Mouse (Mus musculus) left cerebral cortex, adult 2 months (tissue): ENCODE measurements at regions not wholly inside any gene's neighbourhood (a gene's known extent, or its start where the extent isn't known, plus 50 kb on each side); places are given as distances from the start of the nearest gene placed in this dataset.
A peak's percentile ranks its signal among the peaks of the same experiment; 100 is the strongest.

Source experiments
- DNase-seq, 2 experiments: peaks; one replicate each; pipeline ENCODE4 v3.0.0; 2021 to 2022; ENCODE audit warnings: low spot score in 2 of 2, mixed read lengths in 1 of 2; ENCODE audit errors: extremely low spot score in 1 of 2
- H3K27ac ChIP-seq: fragments of 200-600 bp; 2 replicates; pipeline ENCODE4 v1.8.1; 2022
- H3K4me3 ChIP-seq: fragments of 200-600 bp; 2 replicates; pipeline ENCODE4 v1.8.1; 2022
- CTCF ChIP-seq: fragments of 200-600 bp; IDR thresholded peaks from 2 replicates; pipeline ENCODE4 v1.8.1; 2022; ENCODE audit warnings: antibody characterized with exemption, mild to moderate bottlenecking, moderate library complexity
- intact Hi-C: fragments of 180-260 bp; cut with DNase I; formaldehyde crosslinking; loops from one replicate; pipeline ENCODE4 v1.15.1; 2025

DNA sequence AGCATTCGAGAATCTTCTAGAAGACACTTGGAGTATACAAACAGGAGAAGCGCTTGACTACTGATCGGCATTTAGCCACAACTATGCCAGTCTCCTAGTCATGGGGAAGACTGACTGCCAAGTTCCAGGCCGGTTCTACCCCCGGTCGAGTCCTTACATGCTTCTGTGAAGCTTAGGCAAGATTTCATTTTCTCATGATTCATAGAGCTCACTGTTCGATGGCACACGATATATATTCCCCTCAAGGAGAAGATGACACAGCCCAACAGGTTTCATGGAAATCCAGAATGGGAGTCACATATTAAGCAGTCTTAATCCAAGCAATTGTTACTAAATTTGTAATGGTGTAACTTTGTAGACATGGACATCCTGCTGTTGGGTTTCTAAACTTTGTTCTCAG, 177.8 kb downstream of the Slc38a4 start:
- Histone ChIP-seq H3K27ac (no peak overlapping the region), H3K4me3 (no peak overlapping the region)
- TF ChIP-seq CTCF: no peak
- no peak for DNase-seq
- intact Hi-C loops: no loop called here

DNA sequence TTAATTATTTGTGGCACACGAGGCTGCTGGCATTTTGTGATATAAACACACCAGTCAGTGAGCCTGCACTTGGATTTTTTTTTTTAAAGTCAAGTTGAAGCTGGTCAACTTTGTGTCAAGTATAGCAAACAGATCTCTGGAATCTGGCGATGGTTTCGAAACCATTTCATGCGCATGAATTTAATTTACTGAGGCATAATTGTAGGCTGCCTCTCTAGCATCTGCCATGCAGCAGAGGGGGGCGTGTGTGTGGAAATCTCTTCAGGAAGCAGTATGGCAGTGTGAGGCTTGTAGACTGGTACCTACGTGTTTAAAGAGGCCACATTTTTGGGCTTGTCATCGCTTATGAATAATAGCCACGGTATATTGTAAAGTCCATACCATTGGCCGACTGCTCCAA, 177.7 kb upstream of the Slc38a2 start:
- Histone ChIP-seq H3K4me3 (no peak overlapping the region), H3K27ac (no peak overlapping the region)
- DNase-seq: no peak
- intact Hi-C loops: no loop called here
- no peak for TF ChIP-seq CTCF

DNA sequence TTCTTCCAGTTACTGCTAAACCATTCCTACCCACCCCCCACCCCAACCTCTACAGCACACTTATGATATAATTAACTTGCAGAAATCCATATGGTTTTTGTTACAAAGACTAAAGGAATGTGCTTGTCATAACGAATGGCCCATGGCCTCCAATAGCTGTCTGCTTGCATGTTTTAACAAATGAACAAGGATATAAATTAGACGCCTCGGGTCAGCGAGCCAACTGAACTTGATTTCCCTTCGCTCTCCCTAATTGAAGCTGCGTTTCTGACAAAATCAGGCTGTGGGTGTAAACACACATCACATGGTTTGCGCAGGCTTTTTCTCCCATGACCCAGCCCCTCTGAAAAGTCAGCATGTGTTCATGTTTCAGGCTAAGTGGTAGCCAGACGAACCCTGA, 174.6 kb upstream of the Slc38a2 start:
- TF ChIP-seq CTCF: no peak
- no peak overlapping the region for H3K27ac ChIP-seq
- no peak overlapping the region for H3K4me3 ChIP-seq
- DNase-seq: no peak
- intact Hi-C loops: no loop called here

- intact Hi-C loops: no loop called here
- DNase-seq: no peak
- H3K4me3 ChIP-seq: no peak overlapping the region
- H3K27ac ChIP-seq: no peak overlapping the region
- TF ChIP-seq CTCF: no peak
Observed at GRCm38 (mm10) chr15:96873562-96873961, 174.0 kb upstream of the Slc38a2 start.

GRCm38 (mm10) chr15:96873126-96873525, 173.6 kb upstream of the Slc38a2 start:
- Histone ChIP-seq H3K27ac (no peak overlapping the region), H3K4me3 (no peak overlapping the region)
- intact Hi-C loops: no loop called here
- no peak for TF ChIP-seq CTCF
- DNase-seq: no peak

DNA sequence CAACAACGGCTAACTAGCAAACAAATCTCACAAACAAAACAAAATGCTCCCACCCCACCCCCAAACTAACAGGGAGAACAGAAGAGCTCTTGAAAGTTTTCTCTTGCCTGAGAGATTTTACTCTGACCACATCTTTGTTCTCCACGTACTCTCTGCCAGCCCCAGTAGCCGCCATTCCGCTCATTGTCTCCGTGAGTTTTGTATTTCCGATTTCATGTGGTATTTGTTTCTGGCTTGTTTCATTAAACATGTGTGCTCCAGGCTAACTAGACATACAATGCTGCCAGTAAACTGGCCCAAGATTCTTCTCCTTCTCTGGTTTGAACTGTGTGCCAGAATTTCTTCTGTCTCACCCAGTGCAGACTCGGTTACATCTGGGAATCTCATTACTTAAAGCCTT, 168.2 kb upstream of the Slc38a2 start:
- no peak for TF ChIP-seq CTCF
- no peak overlapping the region for H3K4me3 ChIP-seq
- H3K27ac ChIP-seq: no peak overlapping the region
- DNase-seq: no peak
- intact Hi-C loops: no loop called here

GRCm38 (mm10) chr15:96865932-96866331, 166.4 kb upstream of the Slc38a2 start:
- Histone ChIP-seq H3K27ac (no peak overlapping the region), H3K4me3 (no peak overlapping the region)
- no peak for TF ChIP-seq CTCF
- DNase-seq: no peak
- intact Hi-C loops: no loop called here

DNA sequence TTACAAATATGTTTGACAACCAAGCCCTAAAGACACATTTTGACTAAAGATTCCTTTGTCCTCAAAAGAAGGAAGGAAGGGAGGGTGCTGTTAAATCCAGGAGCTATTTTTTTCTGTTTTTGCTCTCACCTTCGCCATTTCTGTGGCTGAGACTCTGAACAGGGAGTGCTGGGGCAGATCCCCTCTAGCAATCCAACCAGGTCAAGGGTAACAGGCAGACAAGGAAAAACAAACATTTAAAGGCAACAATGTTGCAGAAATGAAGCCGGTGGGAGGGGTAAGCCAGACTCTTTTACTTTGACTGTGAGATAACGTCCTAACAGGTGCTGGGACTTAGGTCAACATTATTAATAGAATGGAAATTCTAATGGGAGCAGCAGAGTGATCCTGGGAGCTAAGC, 158.2 kb upstream of the Slc38a2 start:
- H3K4me3 ChIP-seq: no peak overlapping the region
- no peak overlapping the region for H3K27ac ChIP-seq
- DNase-seq: no peak
- no peak for TF ChIP-seq CTCF
- intact Hi-C loops: no loop called here

DNA sequence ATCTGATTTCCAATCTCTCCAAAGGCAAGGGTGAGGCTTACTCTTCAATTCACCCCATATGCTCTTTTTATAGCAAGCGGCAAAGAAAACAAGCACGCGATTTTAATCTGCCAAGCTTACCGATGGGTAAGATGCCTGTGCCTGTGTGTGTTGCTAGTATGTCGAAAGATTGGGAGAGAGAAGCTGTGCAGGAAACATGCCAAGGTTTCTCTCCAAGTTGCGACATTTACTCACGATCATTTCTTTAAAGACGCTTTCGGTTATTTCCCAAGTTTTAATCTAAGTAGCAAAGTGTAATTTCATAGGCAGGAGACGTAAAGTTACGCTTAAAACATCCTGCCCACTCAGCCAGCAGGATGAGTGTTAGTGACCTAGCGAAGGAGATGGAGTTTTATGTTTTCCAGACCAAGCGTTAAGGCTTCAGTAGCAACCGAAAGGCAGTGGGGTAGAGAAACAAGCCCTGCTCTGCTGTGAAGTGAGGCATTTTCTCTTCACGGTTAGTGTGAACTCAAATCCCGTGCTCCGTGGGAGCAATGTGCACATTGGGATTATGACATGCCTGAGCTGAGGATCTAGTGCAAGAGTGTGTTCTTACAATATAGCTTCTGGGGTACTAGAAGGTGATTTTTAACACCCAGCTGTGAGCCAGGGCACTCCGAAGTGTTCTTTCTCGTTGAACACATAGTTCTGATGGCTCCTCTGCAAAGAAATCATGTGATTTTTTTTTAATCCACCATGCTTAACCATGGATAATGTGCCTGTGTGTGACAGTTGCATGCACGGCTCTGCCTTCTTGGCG, 152.6 kb upstream of the Slc38a2 start:
- intact Hi-C loops: no loop called here
- Histone ChIP-seq H3K27ac (no peak overlapping the region), H3K4me3 (no peak overlapping the region)
- TF ChIP-seq CTCF: no peak
- no peak for DNase-seq

- TF ChIP-seq CTCF: peak; percentile 39
- intact Hi-C loops: no loop called here
- no peak overlapping the region for H3K27ac ChIP-seq
- H3K4me3 ChIP-seq: no peak overlapping the region
- no peak for DNase-seq
Observed at GRCm38 (mm10) chr15:96848150-96848549, 148.6 kb upstream of the Slc38a2 start.

DNA sequence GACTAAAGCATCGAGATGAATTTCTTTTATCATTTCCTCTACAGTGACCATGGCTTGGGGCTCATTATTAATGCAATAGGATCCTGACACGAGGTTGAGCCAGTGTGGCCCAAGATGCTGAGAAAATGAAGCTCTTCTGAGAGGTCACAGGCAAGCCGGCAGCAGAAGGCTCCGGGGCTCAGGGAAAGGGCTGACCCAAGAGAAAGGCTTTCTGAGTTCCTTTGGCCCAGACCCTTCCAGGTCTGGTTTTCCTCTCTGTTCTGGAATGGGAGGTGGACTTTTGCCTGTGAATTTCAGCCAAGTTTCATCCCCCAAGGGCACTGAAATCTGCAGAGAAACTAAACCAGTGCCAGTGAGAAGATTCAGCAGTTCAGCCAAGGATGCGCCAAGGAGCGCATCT, 145.7 kb upstream of the Slc38a2 start:
- DNase-seq: no peak
- intact Hi-C loops: no loop called here
- Histone ChIP-seq H3K27ac (no peak overlapping the region), H3K4me3 (no peak overlapping the region)
- no peak for TF ChIP-seq CTCF

- intact Hi-C loops: no loop called here
- DNase-seq: no peak
- no peak overlapping the region for H3K27ac ChIP-seq
- no peak overlapping the region for H3K4me3 ChIP-seq
- no peak for TF ChIP-seq CTCF
Observed at GRCm38 (mm10) chr15:96844290-96844689, 144.8 kb upstream of the Slc38a2 start.

DNA sequence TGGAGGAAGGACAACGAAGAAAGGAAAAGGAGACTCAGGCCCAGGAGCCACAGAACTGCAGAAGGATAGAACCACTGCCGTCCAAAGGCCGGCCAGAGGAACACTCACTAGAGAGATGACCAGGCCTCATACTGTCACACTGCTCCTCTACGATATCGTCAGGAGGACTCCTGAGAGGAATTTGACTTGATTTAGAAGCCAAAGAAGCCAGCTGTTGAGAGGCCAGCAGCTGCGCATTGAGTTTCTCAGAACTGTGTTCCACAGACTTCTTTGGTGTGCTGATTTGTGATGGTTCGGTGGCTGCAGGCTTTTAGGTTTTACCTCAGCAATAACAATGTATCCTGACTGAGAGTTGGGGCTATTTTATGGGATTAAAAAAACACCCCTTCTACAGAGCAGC, 144.1 kb upstream of the Slc38a2 start:
- Histone ChIP-seq H3K27ac (no peak overlapping the region), H3K4me3 (no peak overlapping the region)
- no peak for TF ChIP-seq CTCF
- intact Hi-C loops: no loop called here
- DNase-seq: no peak
